Mouse (Mus musculus) embryonic facial prominence, embryonic 11.5 days (tissue): ENCODE measurements around the gene Tmem129. TPM values are rescaled to one million over a fixed set of nuclear protein-coding genes. Genes with fewer than 3 reads are reported as not detected.

Source experiments
- ATAC-seq: fragments of 200-750 bp; cut with Nextera tagmentation; replicated peaks from 2 replicates; pipeline ENCODE4 v1.8.0; 2017; ENCODE audit warnings: low read depth; ENCODE audit not compliant: insufficient number of reproducible peaks, low FRiP score, low TSS enrichment
- DNase-seq: peaks from one replicate; pipeline ENCODE4 v3.0.0-alpha.2; 2015; ENCODE audit warnings: low spot score
- H3K27ac ChIP-seq: fragments of 300-500 bp; sonication (generic); replicated peaks from 2 replicates; pipeline ENCODE4 v1.5.1; 2014; ENCODE audit warnings: mild to moderate bottlenecking, low read depth, low read length, control low read depth
- H3K27me3 ChIP-seq: fragments of 300-500 bp; sonication (generic); 2 replicates; pipeline ENCODE4 v1.6.1; 2014; ENCODE audit warnings: mild to moderate bottlenecking, low read length, moderate library complexity, mixed read lengths; ENCODE audit not compliant: control insufficient read depth, insufficient read depth
- H3K36me3 ChIP-seq: fragments of 300-500 bp; sonication (generic); replicated peaks from 2 replicates; pipeline ENCODE4 v1.6.1; 2014; ENCODE audit warnings: low read depth, mild to moderate bottlenecking, low read length, moderate library complexity, mixed read lengths; ENCODE audit not compliant: control insufficient read depth, insufficient read depth
- H3K4me1 ChIP-seq: fragments of 300-500 bp; sonication (generic); 2 replicates; pipeline ENCODE4 v1.6.1; 2014; ENCODE audit warnings: low read length, mixed read lengths; ENCODE audit not compliant: control insufficient read depth, insufficient read depth
- H3K4me2 ChIP-seq: fragments of 300-500 bp; sonication (generic); 2 replicates; pipeline ENCODE4 v1.6.1; 2014; ENCODE audit warnings: low read depth, mild to moderate bottlenecking, control low read depth, low read length, moderate library complexity
- H3K4me3 ChIP-seq: fragments of 300-500 bp; sonication (generic); 2 replicates; pipeline ENCODE4 v1.5.1; 2014; ENCODE audit warnings: low read depth, low read length, control low read depth
- H3K9ac ChIP-seq: fragments of 300-500 bp; sonication (generic); replicated peaks from 2 replicates; pipeline ENCODE4 v1.6.1; 2014; ENCODE audit warnings: mild to moderate bottlenecking, control low read depth, low read length
- H3K9me3 ChIP-seq: fragments of 300-500 bp; sonication (generic); replicated peaks from 2 replicates; pipeline ENCODE4 v1.6.1; 2016; ENCODE audit warnings: mild to moderate bottlenecking, low read length, inconsistent platforms, mixed read lengths; ENCODE audit not compliant: control insufficient read depth
- WGBS: fragments of 180-500 bp; shearing (Covaris S2); extraction: QIAGEN DNeasy Blood & Tissue Kit; methylation state at CpG from one replicate; pipeline ENCODE4 v1.1.7; 2014; 5-methylcytosine and 5-hydroxymethylcytosine counted together
- polyA plus RNA-seq: library from polyadenylated mRNA; unstranded; fragments of >200 nt; fragmentation: Nextera tagmentation; extraction: Ambion mirVana; gene quantifications from 2 replicates; pipeline ENCODE4 v1.2.1, GENCODE M21; 2014

Gene Tmem129
- polyA plus RNA-seq, 1 experiment from 2014 or later: 38.6 TPM

DNA sequence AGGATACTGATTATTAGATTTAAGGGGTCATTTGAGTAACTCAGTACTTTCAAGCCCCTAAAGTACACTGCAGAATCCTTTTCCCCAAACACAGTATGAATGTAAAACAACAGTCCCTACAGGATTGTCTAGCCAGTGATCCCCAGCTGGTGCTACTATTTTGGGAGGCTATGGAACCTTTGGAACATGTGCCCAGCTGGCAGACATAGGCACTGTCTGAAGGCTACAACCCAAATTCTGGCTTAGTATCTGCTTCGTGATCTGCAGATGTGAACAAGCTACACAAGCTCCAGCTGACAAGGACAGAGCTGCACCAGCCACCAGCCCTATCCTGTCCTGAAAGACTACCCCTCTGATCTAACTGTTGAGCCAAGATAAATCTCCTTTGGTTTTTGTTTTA is 25.7 kb downstream of the Tmem129 start:
- Histone ChIP-seq H3K27me3 (no peaks in the 10 kb centered on the region), H3K27ac (no peak overlapping the region), H3K9ac (no peak overlapping the region), H3K4me2 (no peak overlapping the region), H3K4me3 (no peak overlapping the region), H3K9me3 (no peaks in the 10 kb centered on the region), H3K4me1 (0 out of 2 replicates have a peak, but pooled peaks cover 2% of the 10 kb centered on the region), H3K36me3 (no peaks in the 10 kb centered on the region)
- DNase-seq (no peak), ATAC-seq (no peak)
- 90% methylated on average over 1 of the region's 1 CpGs for WGBS

DNA sequence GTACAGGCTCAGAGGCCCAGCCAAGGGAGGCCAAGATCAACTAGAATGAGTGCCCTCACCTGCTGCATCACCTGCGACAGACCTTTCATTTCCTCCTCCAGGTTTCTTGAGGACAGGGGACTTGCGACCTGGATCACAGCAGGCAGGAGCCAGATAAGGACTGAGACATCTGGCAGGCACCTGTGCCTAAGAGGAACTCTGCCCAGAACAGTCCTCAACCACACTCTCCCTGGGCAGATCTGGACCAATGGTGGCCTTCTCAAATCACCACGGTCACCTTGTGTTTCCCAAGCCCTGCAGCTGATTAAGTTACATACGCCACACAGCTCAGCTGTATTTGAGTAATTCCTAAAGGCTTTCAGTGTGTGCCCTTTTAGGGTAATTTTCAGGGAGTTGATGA is 27.6 kb downstream of the Tmem129 start:
- no peaks in the 10 kb centered on the region for H3K36me3 ChIP-seq
- no peak for ATAC-seq
- 0 out of 2 replicates have a peak, but pooled peaks cover 2% of the 10 kb centered on the region for H3K4me1 ChIP-seq
- no peaks in the 10 kb centered on the region for H3K9me3 ChIP-seq
- H3K4me3 ChIP-seq: no peak overlapping the region
- no peak overlapping the region for H3K27ac ChIP-seq
- H3K4me2 ChIP-seq: peak overlapping the region; percentile 3; the same call in 1 of the 2 replicates
- no peak for DNase-seq
- WGBS: 62% methylated on average over 4 of the region's 4 CpGs
- H3K27me3 ChIP-seq: no peaks in the 10 kb centered on the region
- no peak overlapping the region for H3K9ac ChIP-seq

DNA sequence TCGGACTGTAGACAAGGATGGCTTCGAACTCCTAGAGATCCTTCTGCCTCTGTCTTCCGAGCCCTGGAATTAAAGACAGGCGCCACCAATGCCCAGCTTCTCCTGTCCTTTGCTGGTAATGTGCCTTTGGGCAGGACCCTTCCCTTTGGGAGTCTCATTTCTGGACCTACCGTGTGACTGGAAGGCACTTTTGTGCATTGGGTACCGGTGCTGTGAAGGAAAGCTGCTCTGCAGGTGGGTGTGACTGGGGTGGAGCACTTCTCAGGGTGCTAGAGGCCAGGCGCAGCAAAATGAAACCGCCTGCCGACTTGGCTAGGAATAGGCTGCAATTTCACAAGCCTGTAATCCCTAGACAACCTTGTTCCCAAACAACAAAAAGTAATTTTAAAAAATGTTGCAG is 28.2 kb downstream of the Tmem129 start:
- no peak overlapping the region for H3K27ac ChIP-seq

DNA sequence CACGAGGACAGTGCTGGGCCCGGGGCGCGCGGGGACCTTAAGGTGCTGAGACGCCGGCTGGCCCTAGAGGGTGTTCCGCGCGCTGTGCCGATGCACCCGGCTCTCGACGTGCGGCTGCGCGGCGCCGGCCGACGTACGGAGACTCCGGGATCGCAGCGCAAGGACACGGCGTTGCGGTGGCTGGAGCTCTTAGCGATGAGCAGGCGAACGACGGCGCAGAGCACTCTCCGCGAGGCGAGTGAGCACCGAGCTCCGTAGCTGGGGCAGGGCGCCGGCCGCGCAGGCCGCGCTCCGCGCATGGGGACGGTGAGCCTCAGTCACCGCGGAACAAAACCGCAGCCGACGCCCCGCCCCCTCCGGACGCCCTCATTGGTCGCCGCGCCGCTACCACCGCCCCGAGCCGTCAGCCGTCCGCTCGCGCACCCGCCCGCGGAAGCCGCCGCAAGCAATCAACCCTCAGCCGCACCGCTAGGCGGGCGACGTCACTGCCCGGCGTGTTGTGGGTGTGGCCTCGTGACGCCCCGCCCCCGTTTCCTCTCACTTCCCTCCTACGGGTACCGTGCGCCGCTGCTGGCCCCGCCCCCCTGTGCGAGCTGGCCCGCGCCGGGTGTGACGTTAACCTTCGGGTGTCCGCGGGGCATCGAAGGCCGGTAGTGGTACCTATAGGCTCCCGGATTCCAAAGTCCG is 28.8 kb downstream of the Tmem129 start, which contains the start of the genes Fam53a and Gm9903:
Fam53a (minus strand) TSS at position 335 of the 687 bp plus-strand sequence.
Gm9903 (plus strand) TSS at position 625 of the 687 bp plus-strand sequence.
- Histone ChIP-seq H3K4me2 (peak within 1 kb of the TSS; percentile 38), H3K36me3 (no peaks in the 10 kb centered on the region), H3K9ac (peak within 1 kb of the TSS; percentile 64), H3K4me1 (0 out of 2 replicates have a peak, but pooled peaks cover 2% of the 10 kb centered on the region), H3K27me3 (no peaks in the 10 kb centered on the region), H3K27ac (peak within 1 kb of the TSS; percentile 11), H3K9me3 (no peaks in the 10 kb centered on the region), H3K4me3 (peak within 1 kb of the TSS; percentile 76)
- DNase-seq: peak; percentile 98
- ATAC-seq: peak; percentile 95
- WGBS: under 1% methylated on average over 94 of the region's 99 CpGs

More for the DNA sequence above, 28.2 kb downstream of the Tmem129 start:
- Histone ChIP-seq H3K4me2 (peak overlapping the region; percentile 38), H3K9me3 (no peaks in the 10 kb centered on the region), H3K9ac (peak overlapping the region; percentile 30), H3K4me1 (0 out of 2 replicates have a peak, but pooled peaks cover 2% of the 10 kb centered on the region), H3K27me3 (no peaks in the 10 kb centered on the region), H3K4me3 (peak overlapping the region; percentile 76), H3K36me3 (no peaks in the 10 kb centered on the region)
- ATAC-seq (peak; percentile 24; the same call in 1 of the 2 replicates), DNase-seq (peak; percentile 11)
- WGBS: 4% methylated on average over 9 of the region's 9 CpGs

DNA sequence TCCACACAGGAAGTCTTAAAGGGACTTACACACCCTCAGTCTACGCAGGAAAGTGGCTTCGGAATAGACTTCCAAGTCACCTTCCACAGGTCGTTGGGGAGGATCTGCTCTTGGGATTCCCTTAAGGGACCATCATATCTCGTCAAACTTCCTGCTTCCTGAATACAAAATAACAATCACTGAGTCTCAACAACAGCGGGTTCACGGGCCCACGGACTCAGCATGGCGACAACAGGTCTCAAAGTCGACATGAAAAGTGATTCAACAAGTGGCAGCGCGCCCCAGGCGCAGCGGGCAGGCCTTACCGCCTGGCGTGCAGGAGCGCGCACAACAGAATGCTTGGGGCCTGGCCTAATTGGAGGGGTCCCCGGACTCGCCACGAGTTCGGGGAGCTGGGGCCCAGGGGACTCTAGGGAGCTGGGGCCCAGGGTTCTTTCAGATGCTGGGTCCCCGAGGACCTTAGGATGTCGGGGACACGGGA is 29.4 kb downstream of the Tmem129 start:
- peak overlapping the region; percentile 64 for H3K9ac ChIP-seq
- H3K27me3 ChIP-seq: no peaks in the 10 kb centered on the region
- no peaks in the 10 kb centered on the region for H3K9me3 ChIP-seq
- H3K4me1 ChIP-seq: 0 out of 2 replicates have a peak, but pooled peaks cover 2% of the 10 kb centered on the region
- DNase-seq: peak; percentile 62
- no peaks in the 10 kb centered on the region for H3K36me3 ChIP-seq
- H3K4me2 ChIP-seq: peak overlapping the region; percentile 26
- H3K27ac ChIP-seq: peak overlapping the region; percentile 11
- H3K4me3 ChIP-seq: peak overlapping the region; percentile 76
- no peak; the same call in 1 of the 2 replicates for ATAC-seq
- WGBS: under 1% methylated on average over 24 of the region's 24 CpGs

DNA sequence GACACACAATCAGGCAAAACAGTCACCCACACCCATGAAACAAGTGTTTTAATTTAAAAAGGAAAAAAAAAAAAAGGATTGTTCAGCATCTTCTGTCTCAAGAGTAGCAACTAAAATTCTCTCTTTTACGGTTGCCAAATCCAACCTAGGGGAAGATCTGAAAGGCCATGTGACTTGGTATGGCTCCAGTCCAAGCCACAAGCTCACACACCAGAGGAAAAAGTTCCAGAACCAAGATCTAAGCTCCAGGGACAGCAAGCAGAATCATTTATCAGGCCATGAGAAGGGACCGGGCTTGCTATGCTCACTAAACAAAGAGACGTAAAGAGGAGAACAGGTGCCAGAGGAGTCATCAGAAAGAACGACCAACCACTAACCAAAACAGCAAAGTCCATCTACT is 30.2 kb downstream of the Tmem129 start:
- Histone ChIP-seq H3K9me3 (no peaks in the 10 kb centered on the region), H3K36me3 (no peaks in the 10 kb centered on the region; the same call in 1 of the 2 replicates), H3K4me2 (peak overlapping the region; percentile 26), H3K4me3 (peak overlapping the region; percentile 76; the same call in 1 of the 2 replicates), H3K4me1 (0 out of 2 replicates have a peak, but pooled peaks cover 2% of the 10 kb centered on the region), H3K9ac (no peak overlapping the region), H3K27ac (no peak overlapping the region), H3K27me3 (no peaks in the 10 kb centered on the region)
- DNase-seq: no peak
- ATAC-seq: no peak
- WGBS: 60% methylated on average over 4 of the region's 4 CpGs

DNA sequence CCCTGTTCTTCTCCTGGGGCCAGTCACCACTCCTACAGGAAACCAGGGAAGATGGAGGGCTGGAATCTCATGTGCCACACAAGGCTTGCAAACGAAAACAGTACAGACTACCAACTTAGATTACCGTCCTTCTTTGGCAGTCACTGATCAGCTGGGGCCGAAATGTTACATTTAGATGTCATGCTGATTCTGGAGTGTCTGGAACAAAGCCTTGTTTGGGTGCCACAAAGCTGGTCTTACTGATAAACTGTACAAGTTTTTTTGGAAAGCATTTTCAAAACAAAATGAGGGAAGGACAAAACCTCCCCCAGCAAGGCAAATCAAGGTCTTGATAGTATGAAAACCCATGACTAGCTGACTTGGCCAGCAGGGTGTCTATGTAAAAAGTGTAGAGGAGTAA is 34.5 kb downstream of the Tmem129 start:
- no peaks in the 10 kb centered on the region; the same call in 1 of the 2 replicates for H3K36me3 ChIP-seq
- ATAC-seq (no peak), DNase-seq (no peak)
- no peak overlapping the region for H3K27ac ChIP-seq
- 79% methylated on average over 3 of the region's 3 CpGs for WGBS
- no peak overlapping the region for H3K4me2 ChIP-seq
- no peak overlapping the region for H3K9ac ChIP-seq
- no peak overlapping the region for H3K4me3 ChIP-seq
- H3K9me3 ChIP-seq: no peaks in the 10 kb centered on the region
- H3K27me3 ChIP-seq: no peaks in the 10 kb centered on the region
- H3K4me1 ChIP-seq: 0 out of 2 replicates have a peak, but pooled peaks cover 2% of the 10 kb centered on the region

DNA sequence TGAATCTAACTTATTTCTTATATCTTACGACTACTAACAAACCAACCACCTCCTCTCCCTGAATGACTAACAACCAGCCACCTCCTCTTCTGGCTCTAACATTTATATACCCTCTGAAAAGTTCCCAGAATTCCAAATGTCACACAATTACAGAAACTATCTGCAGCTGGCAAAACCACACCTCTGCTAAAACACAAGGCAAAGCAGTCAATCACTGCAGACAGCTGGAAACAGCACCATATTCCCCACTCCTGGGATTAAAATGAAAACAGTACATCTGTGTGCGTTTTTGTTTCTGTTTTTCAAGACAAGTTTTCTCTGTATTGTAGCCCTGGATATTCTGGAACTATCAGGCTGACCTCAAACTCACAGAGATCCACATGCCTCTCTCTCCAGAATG is 35.5 kb downstream of the Tmem129 start:
- Histone ChIP-seq H3K4me3 (no peak overlapping the region), H3K36me3 (no peaks in the 10 kb centered on the region; the same call in 1 of the 2 replicates), H3K9ac (no peak overlapping the region), H3K9me3 (no peaks in the 10 kb centered on the region), H3K4me1 (no peaks in the 10 kb centered on the region), H3K27me3 (no peaks in the 10 kb centered on the region), H3K27ac (no peak overlapping the region), H3K4me2 (no peak overlapping the region)
- DNase-seq: no peak
- 92% methylated on average over 2 of the region's 2 CpGs for WGBS
- ATAC-seq: no peak
